Mouse (Mus musculus) liver, embryonic 14.5 days (tissue): ENCODE data around the gene Dmtf1. TPM values are rescaled to one million over a fixed set of nuclear protein-coding genes. Genes with fewer than 3 reads are reported as not detected.
A peak's percentile ranks its signal among the peaks of the same experiment; 100 is the strongest.

Experiments used
- ATAC-seq: fragments of 200-750 bp; cut with Nextera tagmentation; 2 replicates; pipeline ENCODE4 v1.8.0; 2017; ENCODE audit warnings: moderate number of reproducible peaks, mild to moderate bottlenecking, moderate library complexity; ENCODE audit not compliant: insufficient read depth
- DNase-seq, 3 experiments: peaks; one replicate each; pipeline ENCODE4 v3.0.0-alpha.2; 2012 to 2013; ENCODE audit warnings: low read depth in 3 of 3, low spot score in 3 of 3
- H3K27ac ChIP-seq: fragments of 300-500 bp; sonication (generic); 2 replicates; pipeline ENCODE4 v1.5.1; 2014; ENCODE audit warnings: moderate library complexity, mild to moderate bottlenecking, control low read depth, inconsistent platforms
- H3K27me3 ChIP-seq: fragments of 300-500 bp; sonication (generic); 2 replicates; pipeline ENCODE4 v1.6.1; 2014; ENCODE audit warnings: mild to moderate bottlenecking, low read length, moderate library complexity; ENCODE audit not compliant: control insufficient read depth, insufficient read depth
- H3K36me3 ChIP-seq: fragments of 300-500 bp; sonication (generic); replicated peaks from 2 replicates; pipeline ENCODE4 v1.6.1; 2014; ENCODE audit warnings: low read depth; ENCODE audit not compliant: control insufficient read depth, insufficient read depth
- H3K4me1 ChIP-seq, 2 experiments: fragments of 200-500 bp in 1 of 2; fragments of 300-500 bp in 1 of 2; sonication (generic) in 1 of 2; replicated peaks; 2 replicates each; pipeline ENCODE4 v1.6.1; 2012 to 2014; ENCODE audit warnings: antibody characterized with exemption in 1 of 2, inconsistent platforms in 1 of 2, low read length in 1 of 2; ENCODE audit not compliant: control insufficient read depth in 2 of 2, insufficient read depth in 2 of 2
- H3K4me2 ChIP-seq: fragments of 300-500 bp; sonication (generic); 2 replicates; pipeline ENCODE4 v1.6.1; 2014; ENCODE audit warnings: low read depth, mild to moderate bottlenecking, control low read depth, moderate library complexity
- H3K4me3 ChIP-seq, 2 experiments: fragments of 200-500 bp in 1 of 2; fragments of 300-500 bp in 1 of 2; sonication (generic) in 1 of 2; 2 replicates each; pipeline ENCODE4 v1.5.1; 2012 to 2014; ENCODE audit warnings: low read depth in 2 of 2, low read length in 2 of 2, mild to moderate bottlenecking in 2 of 2, control low read depth in 1 of 2, inconsistent platforms in 1 of 2, moderate library complexity in 1 of 2; ENCODE audit not compliant: insufficient read depth in 1 of 2
- H3K9ac ChIP-seq: fragments of 300-500 bp; sonication (generic); replicated peaks from 2 replicates; pipeline ENCODE4 v1.6.1; 2014; ENCODE audit warnings: mild to moderate bottlenecking, control low read depth, moderate library complexity
- H3K9me3 ChIP-seq: fragments of 300-500 bp; sonication (generic); 2 replicates; pipeline ENCODE4 v1.6.1; 2016; ENCODE audit warnings: low read length, mixed read lengths; ENCODE audit not compliant: control insufficient read depth
- CTCF ChIP-seq: IDR thresholded peaks from 2 replicates; pipeline ENCODE4 v1.5.1; 2016; ENCODE audit warnings: antibody characterized with exemption, low read depth, control low read depth
- EP300 ChIP-seq: IDR thresholded peaks from 2 replicates; pipeline ENCODE4 v1.6.1; 2016; ENCODE audit warnings: antibody characterized with exemption, low read depth
- WGBS: fragments of 180-500 bp; shearing (Covaris S2); extraction: QIAGEN DNeasy Blood & Tissue Kit; methylation state at CpG from one replicate; pipeline ENCODE4 v1.1.7; 2014; ENCODE audit not compliant: insufficient replicate concordance; 5-methylcytosine and 5-hydroxymethylcytosine counted together
- polyA plus RNA-seq, 2 experiments: library from polyadenylated mRNA; depleted of rRNA in 1 of 2; stranded (reverse) in 1 of 2; unstranded in 1 of 2; fragments of >200 nt; fragmentation: Nextera tagmentation in 1 of 2; extraction: Ambion mirVana in 1 of 2; gene quantifications; 2 replicates each; pipeline versions ENCODE4 v1.2.1 to v1.2.3; 2012 to 2014

Gene Dmtf1
- polyA plus RNA-seq, 2 experiments: 9.5 to 10.8 TPM

GRCm38 (mm10) chr5:9163411-9163810 is 1.8 kb upstream of the Dmtf1 start:
- Histone ChIP-seq H3K9me3 (no peaks in the 10 kb centered on the region), H3K36me3 (no peaks in the 10 kb centered on the region), H3K4me2 (no peak overlapping the region), H3K27me3 (no peaks in the 10 kb centered on the region), H3K9ac (no peak overlapping the region), H3K27ac (no peak overlapping the region), H3K4me1 (peaks cover 5 to 7% of the 10 kb centered on the region in 2 experiments), H3K4me3 (no peak overlapping the region)
- ATAC-seq: no peak
- TF ChIP-seq EP300 (no peak), CTCF (no peak)
- 72% methylated on average over 3 of the region's 3 CpGs for WGBS
- no peak for DNase-seq

GRCm38 (mm10) chr5:9162088-9162487 is 512 bp upstream of the Dmtf1 start:
- Histone ChIP-seq H3K27me3 (no peaks in the 10 kb centered on the region), H3K4me3 (peak overlapping the region; percentile 69 to 94), H3K4me2 (peak overlapping the region; percentile 85), H3K9ac (peak overlapping the region; percentile 57), H3K4me1 (peaks cover 5 to 7% of the 10 kb centered on the region in 2 experiments), H3K27ac (peak overlapping the region; percentile 0; the same call in 1 of the 2 replicates), H3K36me3 (no peaks in the 10 kb centered on the region), H3K9me3 (no peaks in the 10 kb centered on the region)
- DNase-seq (no peak), ATAC-seq (no peak)
- WGBS: 5% methylated on average over 7 of the region's 7 CpGs
- TF ChIP-seq EP300: no peak
- no peak for TF ChIP-seq CTCF

- Histone ChIP-seq H3K36me3 (no peaks in the 10 kb centered on the region), H3K27me3 (no peaks in the 10 kb centered on the region), H3K4me2 (peak overlapping the region; percentile 62), H3K4me3 (peak overlapping the region; percentile 89 to 94), H3K9me3 (no peaks in the 10 kb centered on the region), H3K9ac (peak overlapping the region; percentile 92), H3K27ac (peak overlapping the region; percentile 68), H3K4me1 (peaks cover 5 to 7% of the 10 kb centered on the region in 2 experiments)
- no peak for TF ChIP-seq CTCF
- TF ChIP-seq EP300: no peak
- DNase-seq: no peak
- peak; percentile 53 for ATAC-seq
- under 1% methylated on average over 43 of the region's 55 CpGs for WGBS
These were observed 633 bp downstream of the Dmtf1 start for GRCm38 (mm10) chr5:9160831-9161455.

- H3K27me3 ChIP-seq: no peaks in the 10 kb centered on the region
- no peak for TF ChIP-seq EP300
- no peak for TF ChIP-seq CTCF
- no peaks in the 10 kb centered on the region for H3K36me3 ChIP-seq
- H3K9ac ChIP-seq: no peak overlapping the region
- WGBS: 65% methylated on average over 1 of the region's 1 CpGs
- H3K27ac ChIP-seq: no peak overlapping the region
- H3K4me3 ChIP-seq: no peak overlapping the region
- no peak for DNase-seq
- H3K4me2 ChIP-seq: no peak overlapping the region
- peaks cover 2 to 4% of the 10 kb centered on the region in 2 experiments for H3K4me1 ChIP-seq
- ATAC-seq: no peak
- no peaks in the 10 kb centered on the region for H3K9me3 ChIP-seq
These were observed 4.2 kb downstream of the Dmtf1 start for GRCm38 (mm10) chr5:9157336-9157735.

GRCm38 (mm10) chr5:9156746-9157145 is 4.8 kb downstream of the Dmtf1 start:
- H3K9ac ChIP-seq: no peak overlapping the region
- no peak overlapping the region for H3K27ac ChIP-seq
- TF ChIP-seq EP300 (no peak), CTCF (no peak)
- 0 out of 4 replicates have a peak, but pooled peaks cover 0 to 1% of the 10 kb centered on the region in 2 experiments for H3K4me1 ChIP-seq
- no peaks in the 10 kb centered on the region for H3K36me3 ChIP-seq
- no peak overlapping the region for H3K4me3 ChIP-seq
- ATAC-seq: no peak
- no peaks in the 10 kb centered on the region for H3K9me3 ChIP-seq
- no peak for DNase-seq
- H3K27me3 ChIP-seq: no peaks in the 10 kb centered on the region
- no peak overlapping the region for H3K4me2 ChIP-seq
